Mouse (Mus musculus): ENCODE results near the gene Gm20390.
"Not testable (repeated sequence)": the region's sequence is repeated elsewhere in the genome, so short reads cannot be mapped to it uniquely, and the experiment has no call there.

The Gm20390 gene

GRCm38 (mm10) chr11:93965391-93965790, 2.7 kb downstream of the Gm20390 start:
- no peak for DNase-seq (ENCODE audit: low spot score)

- peak; percentile 44 for DNase-seq (ENCODE audit: low spot score)
Observed at GRCm38 (mm10) chr11:93963013-93963412, 5.1 kb downstream of the Gm20390 start.

GRCm38 (mm10) chr11:93961482-93961881, 6.6 kb downstream of the Gm20390 start:
- no peak for DNase-seq (ENCODE audit: low spot score)

- no peak for DNase-seq (ENCODE audit: low spot score)
Observed at GRCm38 (mm10) chr11:93957746-93958145, 10.3 kb downstream of the Gm20390 start.

GRCm38 (mm10) chr11:93957031-93957555, 11.0 kb downstream of the Gm20390 start:
- no peak for DNase-seq (ENCODE audit: low spot score)

GRCm38 (mm10) chr11:93956159-93956558, 11.9 kb downstream of the Gm20390 start, which contains the start of gene Nme2:
Gene Nme2, minus strand, starts transcription at chr11:93956259.
- DNase-seq (ENCODE audit: low spot score) = no peak

GRCm38 (mm10) chr11:93955256-93956150, 12.6 kb downstream of the Gm20390 start:
- DNase-seq (ENCODE audit: low spot score) = peak; percentile 96

GRCm38 (mm10) chr11:93954738-93955255, 13.3 kb downstream of the Gm20390 start:
- no peak for DNase-seq (ENCODE audit: low spot score)

- no peak for DNase-seq (ENCODE audit: low spot score)
Observed at GRCm38 (mm10) chr11:93952376-93952775, 15.7 kb downstream of the Gm20390 start.

GRCm38 (mm10) chr11:93950045-93950444, 18.0 kb downstream of the Gm20390 start:
- DNase-seq (ENCODE audit: low spot score) = no peak

- no peak for DNase-seq (ENCODE audit: low spot score)
Observed at GRCm38 (mm10) chr11:93948887-93949567, 19.1 kb downstream of the Gm20390 start.

GRCm38 (mm10) chr11:93944986-93945385, 23.1 kb downstream of the Gm20390 start:
- no peak for DNase-seq (ENCODE audit: low spot score)

- no peak for DNase-seq (ENCODE audit: low spot score)
Observed at GRCm38 (mm10) chr11:93940906-93941305, 27.2 kb downstream of the Gm20390 start.

GRCm38 (mm10) chr11:93929106-93929505, 39.0 kb downstream of the Gm20390 start:
- no peak for DNase-seq (ENCODE audit: low spot score)

GRCm38 (mm10) chr11:93915019-93915418, 53.1 kb downstream of the Gm20390 start:
- DNase-seq (ENCODE audit: low spot score) = not testable (repeated sequence)

- DNase-seq (ENCODE audit: low spot score) = no peak
Observed at GRCm38 (mm10) chr11:93911603-93912002, 56.5 kb downstream of the Gm20390 start.

GRCm38 (mm10) chr11:93908829-93909228, 59.3 kb downstream of the Gm20390 start:
- no peak for DNase-seq (ENCODE audit: low spot score)

GRCm38 (mm10) chr11:93907839-93908238, 60.3 kb downstream of the Gm20390 start:
- no peak for DNase-seq (ENCODE audit: low spot score)

- DNase-seq (ENCODE audit: low spot score) = no peak
Observed at GRCm38 (mm10) chr11:93906834-93907233, 61.3 kb downstream of the Gm20390 start.
